In the genomic region with DNA sequence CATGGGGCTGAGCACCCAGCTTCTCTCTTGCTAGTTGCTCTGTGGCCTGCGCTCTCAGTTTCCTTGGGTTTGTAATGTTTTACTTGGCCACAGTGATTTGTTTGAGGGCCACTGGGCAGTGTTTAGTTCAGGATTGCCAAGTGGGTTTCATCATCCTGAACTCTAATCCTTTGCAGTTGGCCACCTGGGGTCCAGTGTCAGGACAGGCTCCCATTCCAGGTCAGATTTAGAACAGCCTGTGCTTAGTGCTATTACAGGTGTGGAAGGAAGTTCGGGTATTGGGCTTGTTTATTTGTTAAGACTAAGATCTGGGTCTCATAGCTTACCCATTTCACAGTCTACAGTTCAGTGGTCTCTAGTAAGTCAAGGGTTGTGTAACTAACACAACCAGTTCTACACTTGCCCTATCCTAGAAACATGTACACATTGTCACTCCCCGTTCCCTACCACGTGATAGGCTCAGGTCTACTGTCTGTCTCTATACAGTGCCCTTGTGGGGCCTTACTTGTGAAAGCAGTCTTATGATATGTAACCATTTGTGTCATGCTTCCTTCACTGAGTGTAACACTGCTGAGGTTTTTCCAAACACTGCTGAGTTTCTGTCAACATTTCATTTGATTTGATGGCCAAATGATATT, we compare ENCODE assay signal across 17 mouse cellular contexts.
DNase-seq lines count a peak whose midpoint lies in the region; ATAC-seq lines count a peak whose summit lies in the region.
"Had no signal": no experiment of that assay in that cellular context is flagged by ENCODE, and none has a peak within 500 bp of the region (broad histone marks: within the 10 kb centered on the region; RNA-seq: fewer than 3 reads in every experiment).

No protein-coding gene starts in this region.

- no peaks in the 10 kb centered on the region for H3K27me3 ChIP-seq in liver, embryonic 13.5 days
- H3K27me3 ChIP-seq in limb, embryonic 10.5 days (ENCODE audit: low read depth, poor library complexity, severe bottlenecking) = no peaks in the 10 kb centered on the region
- no peaks in the 10 kb centered on the region for H3K27me3 ChIP-seq in embryonic facial prominence, embryonic 10.5 days (replicated peaks; ENCODE audit: low read depth, poor library complexity, severe bottlenecking)
- H3K27me3 ChIP-seq: heart, embryonic 15.5 days; hindbrain, embryonic 13.5 days; neural tube, embryonic 13.5 days had no signal

- no peak overlapping the region for H3K9ac ChIP-seq in liver, embryonic 13.5 days
- H3K9ac ChIP-seq: heart, embryonic 15.5 days; hindbrain, embryonic 13.5 days; neural tube, embryonic 13.5 days had no signal

- 68% methylated on average over 4 of the region's 4 CpGs for WGBS in liver, embryonic 13.5 days (ENCODE audit: insufficient replicate concordance)
- WGBS in limb, embryonic 10.5 days = 91% methylated on average over 4 of the region's 4 CpGs
- 90% methylated on average over 4 of the region's 4 CpGs for WGBS in embryonic facial prominence, embryonic 10.5 days

- peak; percentile 30 for DNase-seq in kidney, adult 18-20 months
- DNase-seq in kidney, postnatal 10 days = no peak
- peak; percentile 55 for DNase-seq in gastrocnemius, postnatal 25 days
- no peak for DNase-seq in liver, embryonic 13.5 days
- DNase-seq in lung, postnatal 25 days (ENCODE audit: low spot score) = peak; percentile 76
- no peak for DNase-seq in limb, embryonic 10.5 days (ENCODE audit: low spot score)
- DNase-seq in embryonic facial prominence, embryonic 10.5 days (ENCODE audit: low spot score) = no peak
- DNase-seq: cerebellum, adult 18-20 months; right cerebral cortex, adult 18-20 months; thymus, adult 2 months had no signal

- H3K4me2 ChIP-seq in liver, embryonic 13.5 days = no peak overlapping the region
- H3K4me2 ChIP-seq: heart, embryonic 15.5 days; hindbrain, embryonic 13.5 days; neural tube, embryonic 13.5 days had no signal

- H3K9me3 ChIP-seq in liver, embryonic 13.5 days (replicated peaks) = no peaks in the 10 kb centered on the region
- H3K9me3 ChIP-seq in limb, embryonic 10.5 days (replicated peaks) = no peaks in the 10 kb centered on the region
- H3K9me3 ChIP-seq in embryonic facial prominence, embryonic 10.5 days = no peaks in the 10 kb centered on the region
- H3K9me3 ChIP-seq: heart, embryonic 15.5 days; hindbrain, embryonic 13.5 days; neural tube, embryonic 13.5 days had no signal

- H3K4me3 ChIP-seq in liver, embryonic 13.5 days (replicated peaks) = no peak overlapping the region
- H3K4me3 ChIP-seq in limb, embryonic 10.5 days = no peak overlapping the region
- H3K4me3 ChIP-seq in embryonic facial prominence, embryonic 10.5 days = no peak overlapping the region
- H3K4me3 ChIP-seq: heart, embryonic 15.5 days; hindbrain, embryonic 13.5 days; neural tube, embryonic 13.5 days had no signal

- peaks cover 15% of the 10 kb centered on the region for H3K4me1 ChIP-seq in liver, embryonic 13.5 days (replicated peaks)
- no peaks in the 10 kb centered on the region; the same call in 1 of the 2 replicates for H3K4me1 ChIP-seq in limb, embryonic 10.5 days
- peaks cover 7% of the 10 kb centered on the region for H3K4me1 ChIP-seq in embryonic facial prominence, embryonic 10.5 days
- H3K4me1 ChIP-seq: hindbrain, embryonic 13.5 days had no signal

- H3K27ac ChIP-seq in liver, embryonic 13.5 days = 0 out of 2 replicates have a peak overlapping the region, but pooled peaks have one; percentile 36
- no peak overlapping the region for H3K27ac ChIP-seq in limb, embryonic 10.5 days
- H3K27ac ChIP-seq in embryonic facial prominence, embryonic 10.5 days (replicated peaks) = no peak overlapping the region
- H3K27ac ChIP-seq: heart, embryonic 15.5 days; hindbrain, embryonic 13.5 days; neural tube, embryonic 13.5 days had no signal

- ATAC-seq in liver, embryonic 13.5 days (ENCODE audit: low read depth) = peak; percentile 74
- ATAC-seq: CD4-positive, CD25-positive, alpha-beta regulatory T cell, adult 4 months; forebrain, embryonic 14.5 days; intestine, embryonic 16.5 days; midbrain, embryonic 16.5 days had no signal

- no peaks in the 10 kb centered on the region for H3K36me3 ChIP-seq in liver, embryonic 13.5 days
- no peaks in the 10 kb centered on the region for H3K36me3 ChIP-seq in limb, embryonic 10.5 days
- H3K36me3 ChIP-seq in embryonic facial prominence, embryonic 10.5 days (replicated peaks) = no peaks in the 10 kb centered on the region; the same call in 1 of the 2 replicates
- H3K36me3 ChIP-seq: heart, embryonic 15.5 days had no signal

Comparison
In these comparisons a context has a peak if more than half of its experiments do, and no peak if none do; other contexts are left out.
1. DNase-seq: peak in kidney, adult 18-20 months (single experiment), gastrocnemius, postnatal 25 days (single experiment) and lung, postnatal 25 days (single experiment); none in kidney, postnatal 10 days (single experiment), liver, embryonic 13.5 days (single experiment), limb, embryonic 10.5 days (single experiment) and embryonic facial prominence, embryonic 10.5 days (single experiment).